Mouse (Mus musculus) gastrocnemius, adult 18-20 months (tissue): ENCODE data around the gene Golt1b. TPM values are rescaled to one million over a fixed set of nuclear protein-coding genes. Genes with fewer than 3 reads are reported as not detected.

Source experiments
- DNase-seq: peaks from one replicate; pipeline ENCODE4 v3.0.0; 2021; ENCODE audit warnings: low spot score
- total RNA-seq, 2 experiments: library from RNA; stranded (reverse); gene quantifications; 2 replicates each; pipeline ENCODE4 v1.2.3; 2021

Gene Golt1b
- total RNA-seq, 2 experiments from 2014 or later, result 14.6 to 15.3 TPM

GRCm38 (mm10) chr6:142381615-142382014, 5.4 kb upstream of the Golt1b start:
- DNase-seq, result no peak

GRCm38 (mm10) chr6:142384521-142384920, 2.5 kb upstream of the Golt1b start:
- DNase-seq, result no peak

DNA sequence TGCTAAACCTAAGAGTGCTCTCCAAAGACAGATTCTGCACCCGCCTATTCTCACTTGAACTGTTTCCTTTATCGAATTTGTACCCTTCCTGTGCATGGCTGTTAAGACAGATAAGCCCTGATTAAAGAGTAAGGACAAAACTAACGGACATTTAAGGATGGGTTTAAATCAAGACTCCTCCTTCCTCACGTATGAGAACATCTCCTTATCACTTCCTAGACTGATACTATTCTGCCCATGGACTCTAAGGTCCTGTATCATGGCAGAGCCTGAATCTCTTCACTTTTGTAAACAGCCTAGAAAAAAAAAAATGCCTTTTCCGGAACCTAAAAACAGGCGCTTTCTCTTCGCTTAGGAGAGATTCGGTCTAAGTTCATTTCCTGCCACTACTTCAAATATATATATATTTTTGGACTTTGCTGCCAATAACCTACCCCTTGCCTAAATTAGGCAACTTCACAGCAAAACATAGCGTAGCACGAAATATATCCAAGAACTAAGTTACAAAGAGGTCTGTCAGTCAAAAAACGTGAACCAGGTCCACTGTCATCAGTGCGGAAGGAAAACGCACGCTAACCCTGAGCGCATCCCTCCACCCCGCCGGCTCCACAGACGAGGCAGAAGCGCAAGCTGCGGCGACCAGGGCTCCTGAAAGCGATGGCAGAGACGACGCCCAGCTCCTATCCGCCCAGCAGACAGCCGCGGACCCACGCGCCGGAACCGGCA, 573 bp upstream of the Golt1b start:
- no peak for DNase-seq

DNA sequence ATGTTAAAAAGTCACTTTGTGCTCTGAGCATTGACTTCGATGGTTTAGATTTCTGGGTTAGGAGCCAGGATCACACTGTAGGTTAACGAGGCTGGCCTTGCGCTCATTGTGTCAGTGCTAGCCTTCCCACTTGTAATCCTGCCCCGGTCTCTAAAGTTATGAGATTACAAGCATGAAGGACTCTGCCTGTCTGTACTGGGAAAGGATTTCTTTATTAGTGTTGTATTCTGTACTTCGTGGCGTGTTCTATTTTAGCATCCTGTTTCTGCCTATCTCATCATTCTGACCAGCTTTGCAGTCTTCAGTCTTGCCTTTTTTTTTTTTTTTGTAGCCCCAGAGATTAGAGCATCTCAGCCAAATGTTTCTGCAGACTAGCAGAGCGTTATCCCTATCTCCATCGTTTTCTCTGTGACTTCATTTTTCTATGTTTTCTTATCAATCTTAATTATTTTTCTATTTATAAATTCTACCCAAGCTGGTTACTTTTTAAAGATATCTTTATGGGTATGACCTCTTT, 792 bp downstream of the Golt1b start:
- no peak for DNase-seq

GRCm38 (mm10) chr6:142389101-142389500, 2.1 kb downstream of the Golt1b start:
- DNase-seq, result no peak

GRCm38 (mm10) chr6:142392312-142392711, 5.3 kb downstream of the Golt1b start:
- no peak for DNase-seq

DNA sequence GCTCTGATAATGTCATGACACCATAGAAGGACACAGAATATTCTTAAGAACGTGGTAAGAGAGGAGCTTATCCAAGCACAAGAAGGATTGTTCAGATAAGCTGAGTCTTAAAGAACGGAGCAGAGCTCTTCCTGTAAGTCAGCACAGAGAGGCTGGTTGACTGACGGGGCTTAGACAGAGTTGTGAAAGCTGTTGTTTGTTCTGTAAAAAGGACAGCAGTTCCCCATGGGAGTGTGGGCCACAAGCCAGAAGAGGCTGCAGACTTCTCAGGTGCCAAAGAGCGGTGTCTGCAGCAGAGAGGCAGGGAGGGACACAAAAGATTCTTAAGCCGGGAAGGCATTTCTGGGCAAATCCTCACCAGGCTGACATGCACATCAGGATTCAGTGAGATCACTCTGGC, 7.6 kb downstream of the Golt1b start:
- DNase-seq, result peak; percentile 3

- no peak for DNase-seq
Measured at GRCm38 (mm10) chr6:142395756-142396155, 8.7 kb downstream of the Golt1b start.

DNA sequence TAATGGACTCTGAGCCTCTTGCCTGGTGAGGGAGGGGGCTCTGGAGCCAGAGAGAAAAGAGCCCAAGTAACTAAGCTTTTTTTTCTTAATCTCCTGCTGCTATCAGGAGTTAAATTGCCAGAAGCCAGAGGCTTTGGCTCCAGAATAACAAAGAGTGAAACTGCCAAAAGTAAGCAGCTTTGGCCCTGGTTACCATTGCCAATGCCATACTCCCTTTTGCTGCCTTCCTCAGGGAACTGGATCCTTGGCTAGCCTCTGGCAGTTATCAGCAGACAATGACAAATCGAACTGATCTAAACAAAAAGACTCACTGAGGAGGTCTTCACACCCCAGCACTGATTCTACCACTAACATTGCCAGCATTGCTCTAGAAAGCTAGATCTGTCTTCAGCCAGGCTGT, 24.1 kb downstream of the Golt1b start:
- DNase-seq, result no peak

DNA sequence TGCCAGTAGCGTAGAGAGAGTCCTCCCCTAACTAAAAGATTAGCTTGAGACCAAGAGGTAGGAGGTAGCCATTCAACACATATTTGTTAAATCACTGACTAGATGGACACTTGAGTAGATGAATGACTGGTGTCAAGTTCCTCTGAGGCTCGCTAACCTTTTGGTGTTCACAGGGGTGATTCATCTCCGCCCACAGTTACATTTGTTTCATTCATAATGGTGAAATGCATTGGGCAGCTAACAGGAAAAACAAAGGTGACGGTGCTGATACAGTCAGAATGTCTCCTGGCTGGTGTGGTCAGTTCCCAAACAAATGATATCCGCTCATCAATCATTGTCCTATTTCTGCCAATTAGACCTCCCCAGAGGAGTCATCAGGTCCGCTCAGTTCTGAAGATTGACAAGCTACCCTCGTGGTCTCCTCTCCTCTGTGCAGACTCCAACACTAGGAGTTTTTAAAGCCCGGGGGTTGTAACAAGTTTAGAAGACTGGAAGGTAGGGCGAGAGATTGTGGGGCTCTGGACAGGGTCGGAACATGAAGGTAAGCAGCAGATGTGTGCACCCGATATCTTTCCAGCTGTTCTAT, 26.0 kb downstream of the Golt1b start, which contains the start of gene Spx:
TSS of gene Spx (plus strand) at position 536 of the 586 bp plus-strand sequence.
- no peak for DNase-seq

DNA sequence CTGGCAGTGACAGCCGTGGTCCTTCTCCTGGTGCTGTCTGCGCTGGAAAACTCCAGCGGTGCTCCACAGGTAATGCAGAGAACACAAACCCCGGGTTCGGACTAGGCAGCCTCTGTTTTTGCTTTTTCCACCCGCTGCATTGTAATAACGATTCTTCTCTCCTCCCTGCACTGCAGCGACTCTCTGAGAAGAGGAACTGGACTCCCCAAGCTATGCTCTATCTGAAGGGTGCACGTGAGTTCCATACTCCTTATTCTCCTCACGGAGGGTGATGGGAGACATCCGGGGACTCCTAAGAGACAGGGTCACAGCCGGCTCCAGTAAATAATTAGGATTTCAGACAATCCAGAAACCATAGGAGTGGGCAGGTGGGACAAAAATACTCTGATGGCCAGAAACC, 26.8 kb downstream of the Golt1b start:
- DNase-seq, result no peak

- no peak for DNase-seq
Measured at GRCm38 (mm10) chr6:142414597-142414996, 27.6 kb downstream of the Golt1b start.

DNA sequence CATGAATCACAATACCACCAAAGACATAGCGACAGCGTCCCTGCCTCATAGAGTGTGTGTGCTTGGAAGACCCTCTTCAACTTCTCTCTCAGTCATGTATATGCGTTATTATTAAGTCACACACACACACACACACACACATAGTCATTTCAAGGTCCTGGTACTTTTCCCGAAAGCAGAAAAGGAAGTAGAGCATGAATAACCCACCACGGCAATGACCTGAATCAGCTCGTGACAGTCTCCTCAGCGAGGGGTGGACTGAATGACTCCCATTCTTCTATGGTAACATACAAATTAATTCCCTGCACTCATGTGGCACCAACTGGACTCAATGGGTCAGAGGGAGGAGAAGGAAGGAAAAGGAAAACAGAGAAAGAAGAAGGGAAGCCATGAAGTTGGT, 38.0 kb downstream of the Golt1b start:
- no peak for DNase-seq

GRCm38 (mm10) chr6:142429072-142429471, 42.1 kb downstream of the Golt1b start:
- no peak for DNase-seq

GRCm38 (mm10) chr6:142451381-142451780, 64.4 kb downstream of the Golt1b start:
- no peak for DNase-seq

- no peak for DNase-seq
Measured at GRCm38 (mm10) chr6:142453311-142453710, 66.3 kb downstream of the Golt1b start.

Other genes with a start within 250 kb of the Golt1b start
- gene Slco1a6, start 178.7 kb upstream of the Golt1b start, total RNA-seq, result under 1 TPM in 1 of 2 experiments, not detected in 1; 0.14 TPM
- not detected for gene Iapp, start 88.8 kb upstream of the Golt1b start, total RNA-seq
- gene Slco1a5, start 64.2 kb upstream of the Golt1b start, total RNA-seq, result not detected
- gene Pyroxd1, start 41.6 kb upstream of the Golt1b start, total RNA-seq, result 1 to 10 TPM; 8.9 to 9.5 TPM
- 1 to 10 TPM; 4.9 to 5.2 TPM for gene Recql, start 134 bp upstream of the Golt1b start, total RNA-seq
- not detected for gene Spx, start 26.2 kb downstream of the Golt1b start, total RNA-seq
- gene Gys2, start 85.9 kb downstream of the Golt1b start, total RNA-seq, result under 1 TPM in 1 of 2 experiments, not detected in 1; 0.21 TPM
- gene Ldhb, start 120.7 kb downstream of the Golt1b start, total RNA-seq, result 100 to 1,000 TPM; 379 to 613 TPM
- 1 to 10 TPM; 4.3 to 7.4 TPM for gene Kcnj8, start 184.4 kb downstream of the Golt1b start, total RNA-seq